Mouse (Mus musculus) 3134 (cell line): ENCODE results near the gene Mxra7.

Experiments used
- DNase-seq: peaks from one replicate; pipeline ENCODE4 v3.0.0-alpha.2; 2011; ENCODE audit warnings: low spot score; ENCODE audit not compliant: insufficient read length; ENCODE audit errors: extremely low read depth

The Mxra7 gene

GRCm38 (mm10) chr11:116819932-116820593 is 7.8 kb downstream of the Mxra7 start:
- no peak for DNase-seq

GRCm38 (mm10) chr11:116818722-116819121 is 9.1 kb downstream of the Mxra7 start:
- no peak for DNase-seq

GRCm38 (mm10) chr11:116817567-116817966 is 10.3 kb downstream of the Mxra7 start:
- DNase-seq, result no peak

GRCm38 (mm10) chr11:116816769-116817168 is 11.1 kb downstream of the Mxra7 start:
- DNase-seq, result peak; percentile 74

- no peak for DNase-seq
These were observed 12.9 kb downstream of the Mxra7 start for GRCm38 (mm10) chr11:116814884-116815415.

- DNase-seq, result no peak
These were observed 13.6 kb downstream of the Mxra7 start for GRCm38 (mm10) chr11:116814076-116814883.

GRCm38 (mm10) chr11:116813610-116814009 is 14.2 kb downstream of the Mxra7 start:
- no peak for DNase-seq

GRCm38 (mm10) chr11:116812793-116813529 is 14.9 kb downstream of the Mxra7 start:
- no peak for DNase-seq

- DNase-seq, result no peak
These were observed 16.6 kb downstream of the Mxra7 start for GRCm38 (mm10) chr11:116810983-116811901.

GRCm38 (mm10) chr11:116810528-116810927 is 17.3 kb downstream of the Mxra7 start:
- DNase-seq, result no peak

GRCm38 (mm10) chr11:116809520-116809919 is 18.3 kb downstream of the Mxra7 start:
- no peak for DNase-seq

GRCm38 (mm10) chr11:116808811-116809395 is 18.9 kb downstream of the Mxra7 start:
- DNase-seq, result no peak

GRCm38 (mm10) chr11:116807938-116808606 is 19.8 kb downstream of the Mxra7 start:
- DNase-seq, result peak; percentile 78

GRCm38 (mm10) chr11:116807526-116807925 is 20.3 kb downstream of the Mxra7 start:
- peak; percentile 76 for DNase-seq

- DNase-seq, result peak; percentile 70
These were observed 20.7 kb downstream of the Mxra7 start for GRCm38 (mm10) chr11:116807116-116807515.

- DNase-seq, result peak; percentile 64
These were observed 21.4 kb downstream of the Mxra7 start for GRCm38 (mm10) chr11:116806136-116807071.

- DNase-seq, result no peak
These were observed 25.1 kb downstream of the Mxra7 start for GRCm38 (mm10) chr11:116802709-116803108.

- no peak for DNase-seq
These were observed 26.7 kb downstream of the Mxra7 start for GRCm38 (mm10) chr11:116801106-116801505.
